Mouse (Mus musculus) heart, postnatal 4 days (tissue): Measurements from ENCODE around the gene Tspo2. TPM values are rescaled to one million over a fixed set of nuclear protein-coding genes. Genes with fewer than 3 reads are reported as not detected.

Experiments
- DNase-seq: peaks from one replicate; pipeline ENCODE4 v3.0.0; 2021
- total RNA-seq, 2 experiments: library from RNA; stranded (reverse); gene quantifications; 2 replicates each; pipeline ENCODE4 v1.2.3; 2021

The Tspo2 gene
- total RNA-seq, 2 experiments from 2014 or later: 0.36 to 0.47 TPM

DNA sequence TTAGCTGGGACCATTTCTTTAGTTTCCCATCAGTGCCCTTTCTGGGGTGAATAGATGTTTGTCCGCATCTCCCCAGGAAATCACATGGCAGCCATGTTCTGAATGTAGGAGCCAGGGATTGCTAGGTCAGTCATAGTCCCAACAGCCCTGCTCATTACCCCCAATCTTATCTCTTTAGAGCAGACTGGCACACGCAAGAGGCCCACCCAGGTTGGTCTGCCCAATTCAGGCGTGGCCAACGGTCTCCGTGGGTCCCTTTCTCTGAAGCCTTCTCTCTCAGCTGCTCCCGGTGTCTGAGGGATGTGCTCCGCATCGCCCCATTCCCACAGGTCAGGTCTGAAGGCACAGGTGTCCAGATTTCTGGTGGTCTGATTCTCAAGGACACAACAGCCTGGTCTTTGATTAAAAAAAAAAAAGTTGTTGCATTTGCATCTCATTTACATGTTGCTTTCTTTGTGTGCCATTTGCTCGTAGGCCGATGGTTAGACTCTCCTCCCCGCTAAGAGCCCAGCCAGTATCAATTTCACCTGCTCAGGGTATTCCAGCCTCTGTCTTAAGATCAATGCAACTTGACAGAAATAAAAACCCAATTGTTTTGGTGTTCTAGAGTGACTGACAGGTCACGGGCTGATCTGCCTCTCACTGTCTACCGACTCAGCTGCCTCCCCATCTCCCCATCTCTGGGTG is 513 bp downstream of the Tspo2 start:
- DNase-seq: no peak

DNA sequence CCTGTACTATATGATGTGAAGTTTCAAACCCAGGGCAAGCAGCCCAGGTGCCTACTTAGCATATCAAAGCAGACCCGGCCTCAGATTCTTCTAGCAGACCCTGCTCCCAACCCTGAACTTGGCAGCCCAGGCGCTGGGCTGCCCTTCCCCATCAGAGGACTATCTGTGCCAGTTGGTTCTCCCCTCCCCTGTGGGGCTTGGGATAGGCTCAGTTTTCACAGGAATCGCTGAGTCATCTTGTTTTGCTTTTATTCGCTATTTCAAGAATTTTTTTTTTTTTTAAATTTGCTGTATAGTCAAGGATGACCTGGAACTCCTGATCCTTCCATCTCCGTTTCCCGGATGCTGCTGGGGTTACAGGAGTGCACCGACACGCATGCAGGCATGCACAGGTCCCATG is 3.6 kb downstream of the Tspo2 start:
- no peak for DNase-seq

DNA sequence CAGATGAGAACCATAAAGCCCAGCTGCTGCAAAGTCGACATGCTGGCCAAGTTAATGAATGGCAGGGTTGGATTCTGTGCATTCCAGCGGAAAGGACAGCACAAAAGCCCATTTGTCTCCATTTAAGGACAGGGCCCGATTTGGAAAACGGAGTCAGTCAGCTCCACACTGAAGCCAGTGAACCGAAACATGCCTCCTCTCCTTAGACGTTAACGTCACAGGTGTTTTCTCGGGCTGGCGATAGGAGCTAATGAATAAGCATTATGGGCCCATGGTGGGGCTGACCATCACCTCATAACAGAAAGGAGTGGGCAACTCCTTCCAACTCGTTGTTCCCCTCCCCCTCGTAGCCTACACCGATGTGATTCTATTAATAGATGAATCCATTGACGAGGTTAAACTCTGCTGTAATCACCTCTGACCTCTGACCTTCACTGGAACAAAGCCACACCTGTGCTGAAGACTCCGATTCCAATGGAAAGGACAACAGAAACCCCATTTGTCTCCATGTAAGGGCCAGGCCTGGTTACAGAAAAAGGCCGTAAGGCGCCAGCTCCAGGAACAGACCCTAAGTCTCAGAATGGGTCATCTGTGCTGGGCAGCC is 7.7 kb downstream of the Tspo2 start:
- no peak for DNase-seq

DNA sequence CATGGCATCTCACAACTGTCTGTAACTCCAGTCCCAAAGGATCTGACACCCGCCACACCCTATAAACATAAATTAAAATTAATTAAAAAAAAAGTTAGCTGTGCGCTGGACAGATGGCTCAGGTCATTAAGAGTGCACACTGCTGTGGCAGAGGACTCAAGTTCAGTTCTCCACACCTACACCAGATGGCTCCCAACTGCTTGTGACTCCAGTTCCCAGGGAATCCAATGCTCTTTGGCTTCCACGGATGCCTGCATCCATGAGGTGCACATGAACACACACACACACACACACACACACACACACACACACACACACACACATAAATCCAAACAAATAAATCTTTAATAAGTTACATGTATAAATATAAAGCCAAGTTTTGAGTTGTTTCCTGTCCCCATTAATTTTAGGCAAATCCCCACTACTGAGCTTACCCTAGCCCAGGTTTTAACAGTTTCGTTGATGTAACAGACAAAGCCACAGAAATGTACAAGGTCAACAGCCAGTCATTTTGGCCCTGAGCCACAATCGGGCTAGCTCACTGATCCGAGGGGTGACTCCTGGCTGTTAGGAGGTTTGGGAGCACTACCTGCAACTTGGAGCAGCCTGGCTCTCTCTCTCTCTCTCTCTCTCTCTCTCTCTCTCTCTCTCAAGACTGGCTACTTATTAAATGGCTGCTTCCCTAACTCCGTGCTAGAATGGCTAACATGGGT is 8.4 kb downstream of the Tspo2 start:
- no peak for DNase-seq

DNA sequence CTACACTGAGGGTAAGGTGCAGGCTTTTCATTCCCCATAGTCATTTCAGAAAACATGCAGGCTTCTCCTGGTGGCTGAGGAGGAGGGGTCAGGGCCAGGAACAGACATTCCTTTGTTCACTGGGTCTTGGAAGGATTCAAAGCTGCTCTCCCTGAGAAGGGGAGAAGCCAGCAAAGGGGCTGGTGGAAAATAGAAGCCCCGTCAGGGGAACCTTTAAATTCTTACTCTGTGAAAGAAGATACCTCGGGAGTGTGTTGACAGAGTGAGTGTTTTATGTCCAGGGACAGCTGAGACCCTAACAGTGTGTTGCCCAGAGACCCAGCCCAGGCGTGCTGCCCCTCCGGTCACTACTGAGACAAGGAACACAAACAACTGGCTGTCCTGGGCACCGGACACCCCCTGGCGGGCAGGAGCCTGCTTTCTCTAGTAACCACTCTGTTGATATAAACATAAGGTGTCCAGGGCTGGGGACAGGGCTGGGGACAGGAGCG is 13.9 kb downstream of the Tspo2 start:
- DNase-seq: peak; percentile 74

DNA sequence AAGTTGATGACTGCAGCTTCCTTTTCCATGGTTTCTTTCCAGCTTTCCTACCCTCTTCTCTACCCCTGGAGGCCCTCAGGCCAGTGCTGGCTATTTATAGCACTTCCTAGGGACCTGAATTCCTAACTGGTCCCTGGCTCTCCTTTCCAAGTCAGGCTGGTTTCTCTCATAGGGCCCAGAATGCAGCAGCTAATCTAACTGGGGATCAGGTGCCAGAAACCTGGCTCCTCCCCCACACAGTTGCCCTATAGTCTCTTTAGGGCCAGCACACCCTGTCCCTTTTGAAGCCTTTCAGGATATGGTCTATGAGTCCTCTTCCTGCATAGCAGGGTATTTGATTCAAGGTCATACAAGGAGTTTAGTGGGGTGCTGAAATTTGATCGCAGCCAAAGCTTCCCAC is 14.8 kb downstream of the Tspo2 start:
- peak; percentile 65 for DNase-seq

DNA sequence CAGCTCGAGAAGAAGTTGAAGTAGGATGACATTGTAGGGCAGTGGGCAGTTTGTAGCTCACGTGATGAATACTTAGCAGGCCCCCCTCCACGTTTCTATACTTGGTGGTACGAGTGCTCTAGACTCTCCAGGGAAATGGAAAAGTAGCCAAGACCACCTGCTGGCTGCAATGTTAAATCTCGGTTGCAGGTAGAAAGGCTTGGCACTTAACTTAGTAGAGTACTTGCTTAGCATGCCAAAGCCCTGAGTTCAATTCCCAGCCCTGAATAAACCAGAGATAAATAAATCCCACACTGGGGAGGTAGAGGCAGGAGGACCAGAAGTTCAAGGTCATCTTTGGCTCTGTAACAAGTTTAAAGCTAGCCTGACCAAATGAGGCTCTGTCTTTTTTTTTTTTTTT is 16.8 kb downstream of the Tspo2 start:
- DNase-seq: no peak

DNA sequence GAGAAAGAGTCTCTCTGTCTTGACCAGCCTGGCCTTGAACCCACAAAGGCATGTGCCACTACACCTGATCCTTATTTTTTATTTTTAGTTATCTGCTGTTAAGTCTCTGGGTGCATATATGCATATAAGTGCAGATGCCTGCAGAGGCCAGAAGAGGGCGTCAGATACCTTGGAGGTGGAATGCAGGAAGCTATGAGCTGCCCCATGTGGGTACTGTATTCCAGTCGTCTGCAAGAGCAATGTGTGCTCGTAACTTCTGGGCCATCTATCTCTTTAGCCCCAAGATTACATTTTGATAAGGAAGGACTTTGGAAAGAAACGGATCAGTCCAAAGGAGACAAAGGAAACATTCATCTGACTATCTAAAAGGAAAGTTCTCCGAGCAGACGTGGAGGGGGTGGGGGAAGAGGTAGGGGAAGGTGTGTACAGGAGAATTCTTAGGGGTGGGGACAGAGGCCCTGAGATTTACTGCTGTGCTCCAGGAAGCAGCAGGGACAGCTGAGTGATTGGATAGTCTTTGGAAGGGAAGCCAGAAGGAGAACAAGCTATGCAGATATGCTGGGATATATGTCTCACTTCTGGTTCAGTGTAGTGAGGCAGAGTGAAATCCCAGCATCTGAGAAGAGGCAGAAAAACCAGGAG is 17.5 kb downstream of the Tspo2 start:
- DNase-seq: no peak

DNA sequence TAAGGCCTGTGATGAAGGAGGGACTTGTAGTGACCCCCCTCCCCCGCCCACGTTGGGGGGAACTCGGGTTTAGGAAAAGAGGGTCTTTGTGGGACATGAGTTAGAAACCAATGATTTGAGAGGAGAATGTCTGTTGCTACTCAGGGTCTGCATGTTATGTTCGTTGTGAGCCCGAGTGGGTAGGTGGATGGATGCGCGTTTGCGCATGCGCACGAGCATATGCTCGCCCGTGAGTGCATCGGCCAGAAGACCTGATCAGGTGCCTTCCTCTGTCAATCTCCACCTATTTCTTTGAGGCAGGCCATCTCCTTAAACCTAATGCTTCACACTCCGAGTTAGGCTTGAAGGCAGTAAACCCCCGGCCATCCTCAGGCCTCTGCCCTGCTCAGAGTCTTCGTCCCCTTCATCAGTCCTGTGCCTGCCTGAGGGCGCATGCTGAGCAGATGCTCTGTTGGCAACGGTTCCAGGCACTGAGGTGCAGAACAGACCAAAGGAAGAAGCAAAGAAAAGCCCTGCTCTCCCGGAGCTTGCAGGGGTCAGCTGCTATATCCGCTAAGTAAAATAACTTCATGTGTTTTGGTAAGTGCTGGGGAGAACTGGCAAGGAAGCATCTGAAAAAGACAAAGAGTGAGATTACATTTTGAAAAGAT is 18.2 kb downstream of the Tspo2 start:
- DNase-seq: no peak

DNA sequence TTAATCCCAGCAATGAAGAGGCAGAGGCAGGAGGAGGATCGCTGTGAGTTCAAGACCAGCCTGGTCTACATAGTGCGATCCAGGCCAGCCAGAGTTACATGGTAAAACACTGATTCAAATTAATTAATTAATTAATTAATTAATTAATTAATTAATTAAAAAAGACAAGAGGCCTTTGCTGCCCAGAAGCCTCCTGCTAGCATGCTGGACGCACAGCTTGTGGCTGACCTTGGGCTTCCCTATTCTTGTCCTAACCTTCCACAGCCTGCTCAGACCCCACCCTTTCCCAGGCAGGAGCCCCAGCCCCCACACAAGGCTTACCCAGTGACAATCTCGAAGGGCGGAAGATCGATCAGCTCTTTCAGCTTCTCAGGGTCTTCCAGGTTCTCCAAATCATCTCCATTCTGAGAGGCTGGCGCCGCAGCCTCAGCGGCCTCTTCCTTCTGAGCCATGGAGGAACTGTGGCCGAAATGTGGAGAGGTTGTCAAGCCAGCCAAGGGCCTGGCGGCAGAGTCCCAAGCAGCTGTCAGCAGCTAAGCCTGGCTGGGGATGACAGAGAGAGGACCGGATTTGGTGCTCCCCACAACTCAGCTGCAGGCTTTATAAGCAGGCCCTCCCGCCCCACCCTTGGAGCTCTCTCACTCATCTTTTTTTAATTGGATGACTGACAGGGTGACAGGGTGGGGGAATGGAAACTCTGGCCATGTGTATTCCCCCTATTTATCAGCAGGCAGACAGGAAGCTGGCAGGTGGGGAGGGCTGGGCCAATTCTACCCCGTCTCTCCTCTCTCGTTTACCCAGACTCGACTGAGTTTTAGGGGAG is 19.0 kb downstream of the Tspo2 start, which contains the start of gene Apobec2:
TSS of gene Apobec2 (minus strand) at position 773 of the 823 bp plus-strand sequence.
- peak; percentile 84 for DNase-seq

DNA sequence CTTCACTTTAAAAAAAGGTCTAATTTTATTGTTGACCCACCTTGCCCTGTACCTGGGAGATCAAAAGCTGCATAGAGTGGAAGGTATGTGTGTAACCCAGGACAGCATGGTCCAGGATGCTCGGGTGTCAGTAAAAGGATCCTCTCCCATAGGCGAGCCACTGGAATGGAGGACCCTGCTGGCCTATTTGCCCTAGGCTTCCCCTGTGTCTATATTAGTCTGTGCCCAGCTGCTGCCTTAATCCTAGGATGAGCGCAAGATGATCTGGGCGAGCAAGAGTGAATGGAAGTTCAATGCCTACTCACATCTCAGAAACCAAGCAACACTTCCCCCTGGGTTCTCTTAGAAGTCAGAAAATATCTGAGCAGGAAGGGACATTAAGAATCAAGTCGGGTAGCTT is 20.3 kb downstream of the Tspo2 start:
- no peak for DNase-seq

DNA sequence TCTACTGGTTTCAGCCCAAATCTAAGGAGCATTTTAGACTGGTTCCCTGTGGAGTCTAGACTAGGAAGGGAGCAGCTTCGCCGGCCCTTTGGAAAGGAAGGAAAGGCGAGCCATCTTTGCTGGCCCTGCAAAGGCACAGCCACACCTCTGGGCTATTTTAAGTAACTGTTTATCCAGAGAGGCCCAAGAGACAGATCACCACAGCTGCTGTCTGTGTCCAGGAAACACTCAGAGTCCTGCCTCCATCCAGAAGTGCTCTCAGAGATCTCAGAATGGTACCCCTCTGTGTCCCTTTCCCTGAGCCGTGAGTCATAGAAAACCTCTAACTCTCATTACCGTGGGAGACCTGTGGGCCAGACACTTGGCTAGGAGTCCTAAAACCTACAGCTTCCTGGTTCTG is 20.9 kb downstream of the Tspo2 start:
- peak; percentile 48 for DNase-seq

DNA sequence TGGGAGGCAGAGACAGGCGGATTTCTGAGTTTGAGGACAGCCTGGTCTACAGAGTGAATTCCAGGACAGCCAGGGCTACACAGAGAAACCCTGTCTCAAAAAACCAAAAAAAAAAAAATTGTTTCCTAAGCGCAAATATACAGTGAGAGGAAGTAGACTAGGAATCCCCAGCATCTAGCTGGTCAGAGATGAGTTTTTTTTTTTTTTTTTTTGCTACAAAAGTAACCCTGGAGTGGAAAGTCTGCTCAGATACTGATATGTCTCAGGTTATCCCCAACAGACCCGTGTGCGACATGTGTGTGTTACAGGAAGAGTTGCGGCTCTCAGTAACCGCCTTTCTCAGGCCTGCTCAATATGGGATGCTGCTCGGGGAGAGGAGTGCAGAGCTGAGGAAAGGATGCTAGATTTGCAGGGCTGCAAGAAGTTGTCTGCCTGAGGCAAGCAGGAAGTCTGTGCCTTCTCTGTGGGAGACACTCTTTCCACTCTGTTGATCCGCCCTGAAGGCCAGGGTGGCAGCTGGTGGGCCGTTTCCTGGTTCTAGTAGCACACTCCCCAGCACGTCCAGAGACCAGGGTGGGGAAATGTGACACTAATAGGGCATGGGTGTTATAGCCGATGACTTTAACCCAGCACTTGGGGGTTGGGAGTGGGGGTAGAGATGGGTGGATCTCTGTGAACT is 23.3 kb downstream of the Tspo2 start:
- DNase-seq: no peak

DNA sequence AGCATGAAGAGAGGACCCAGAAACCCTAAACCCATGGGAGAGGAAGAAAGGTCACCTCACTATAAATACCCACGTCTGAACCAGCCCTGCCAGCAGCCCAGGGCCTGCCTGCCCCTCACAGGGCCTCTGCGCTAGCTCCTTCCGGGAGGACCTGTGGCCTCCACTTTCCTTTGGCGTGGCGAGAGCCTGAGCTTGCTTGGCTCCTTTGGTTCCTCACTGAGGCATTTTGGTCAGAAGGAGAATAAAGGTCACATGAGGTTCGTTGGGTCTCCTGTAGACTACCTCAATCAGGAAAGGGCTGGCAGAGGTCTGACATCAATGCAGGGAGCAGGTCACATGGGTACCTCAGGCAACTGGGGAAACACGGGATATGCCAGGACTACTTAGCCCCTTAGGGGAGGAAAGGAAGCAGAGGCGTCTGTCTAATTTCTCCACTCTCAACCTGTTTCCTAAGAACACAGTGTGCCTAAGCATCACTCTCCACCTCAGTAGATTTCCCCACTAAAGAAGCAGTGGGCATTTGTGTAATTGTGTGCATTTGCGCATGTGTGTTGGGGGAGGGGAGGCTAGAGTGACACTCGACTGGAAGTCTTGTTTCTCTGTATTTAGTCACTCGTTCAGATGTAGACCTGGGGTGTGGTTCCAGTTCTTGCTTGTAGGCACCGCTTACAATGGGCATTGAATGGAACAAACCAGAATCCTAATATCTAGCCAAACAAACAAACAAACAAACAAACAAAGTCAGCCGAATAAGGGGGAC is 24.2 kb downstream of the Tspo2 start:
- peak; percentile 44 for DNase-seq

DNA sequence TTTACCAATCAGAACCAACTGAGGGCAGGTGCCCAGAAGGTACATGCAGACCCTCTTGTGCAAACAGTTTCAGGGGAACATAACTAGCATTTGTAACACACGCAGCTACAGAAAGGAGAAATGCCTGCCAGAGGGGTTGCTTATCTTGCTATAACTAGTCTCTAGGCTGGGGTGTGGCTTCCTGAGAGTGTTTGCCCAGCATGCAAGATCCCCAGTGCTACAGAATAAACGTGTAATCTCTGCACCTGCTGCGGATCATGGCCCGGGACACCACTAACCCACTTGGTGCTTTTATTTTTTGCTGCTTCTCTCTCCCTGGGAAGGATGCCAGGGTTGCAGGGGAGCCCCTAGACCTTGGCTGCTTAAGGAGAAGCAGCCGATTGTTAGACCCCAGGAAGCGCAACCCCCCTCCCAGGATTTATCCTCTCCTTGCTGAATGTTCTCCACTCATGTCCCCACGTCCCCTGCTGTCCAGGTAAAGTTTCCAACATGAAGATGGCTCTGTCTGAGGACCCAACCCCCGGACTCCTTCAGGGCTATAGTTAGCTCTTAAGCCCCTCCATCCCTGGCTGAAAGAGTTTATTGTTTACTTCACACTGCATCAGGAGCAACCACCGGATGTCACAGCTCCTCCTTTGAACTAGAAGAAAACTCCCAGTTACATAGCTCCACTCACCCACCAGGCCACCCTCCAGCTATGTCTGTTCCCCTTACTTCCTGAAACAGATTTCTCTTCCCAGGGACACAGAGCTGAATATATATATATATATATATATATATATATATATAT is 25.3 kb downstream of the Tspo2 start:
- DNase-seq: peak; percentile 48

DNA sequence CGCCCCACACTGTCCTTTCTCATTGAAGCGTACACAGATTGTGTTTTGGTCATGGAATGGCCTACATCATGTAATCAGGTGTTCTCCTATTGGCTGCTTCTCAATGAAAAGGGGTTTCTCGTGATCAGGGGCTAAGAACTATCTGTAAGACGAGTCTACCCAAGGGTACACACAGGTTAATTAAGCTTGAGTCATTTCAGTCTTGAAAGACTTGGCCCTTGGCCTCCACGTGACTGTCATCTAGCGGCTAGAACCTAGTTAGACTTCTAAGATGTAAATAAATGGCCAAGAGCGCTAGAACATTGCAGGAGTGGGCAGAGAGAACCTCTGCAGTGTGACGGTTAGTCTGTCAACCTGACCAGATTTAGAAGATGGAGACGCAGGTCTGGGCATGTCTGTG is 27.1 kb downstream of the Tspo2 start:
- DNase-seq: no peak

DNA sequence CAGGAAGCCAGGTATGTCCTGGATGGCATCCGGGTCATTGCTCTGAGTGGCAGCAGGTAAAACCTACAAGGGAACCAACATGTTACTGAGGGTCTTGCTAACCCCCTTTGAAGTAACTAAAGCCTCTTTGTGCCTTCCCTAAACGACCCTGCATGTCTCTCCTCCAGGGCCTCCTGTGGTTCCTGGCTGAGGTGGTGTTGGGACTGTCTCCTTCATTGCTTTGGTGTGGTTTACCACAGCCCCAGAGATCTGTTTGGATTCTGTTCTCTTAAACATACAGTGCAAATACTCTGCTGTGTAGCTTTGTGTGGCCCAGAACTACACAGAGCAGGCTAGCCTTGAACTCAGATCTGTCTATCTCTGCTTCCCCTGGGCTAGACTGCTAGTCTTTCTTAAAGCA is 31.8 kb downstream of the Tspo2 start:
- no peak for DNase-seq

DNA sequence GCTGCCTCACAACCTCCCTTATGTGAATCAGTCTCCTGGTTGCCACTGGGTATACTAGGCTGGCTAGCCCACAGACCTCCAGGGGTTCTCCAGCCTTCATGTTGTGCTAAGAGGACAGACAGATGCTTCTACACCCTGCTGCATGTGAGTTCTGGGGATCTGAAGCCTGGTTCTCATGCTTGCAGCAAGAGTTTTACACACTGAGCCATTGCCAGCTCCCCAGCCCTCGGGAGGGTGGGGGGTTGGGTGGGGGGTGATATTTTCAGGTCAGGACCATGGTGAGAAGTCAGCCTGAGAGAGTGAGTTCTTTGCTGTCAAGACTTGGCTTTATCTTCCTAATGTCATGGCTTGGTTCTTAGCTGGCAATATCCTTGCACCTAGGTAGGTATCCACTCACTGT is 32.5 kb downstream of the Tspo2 start:
- no peak for DNase-seq

DNA sequence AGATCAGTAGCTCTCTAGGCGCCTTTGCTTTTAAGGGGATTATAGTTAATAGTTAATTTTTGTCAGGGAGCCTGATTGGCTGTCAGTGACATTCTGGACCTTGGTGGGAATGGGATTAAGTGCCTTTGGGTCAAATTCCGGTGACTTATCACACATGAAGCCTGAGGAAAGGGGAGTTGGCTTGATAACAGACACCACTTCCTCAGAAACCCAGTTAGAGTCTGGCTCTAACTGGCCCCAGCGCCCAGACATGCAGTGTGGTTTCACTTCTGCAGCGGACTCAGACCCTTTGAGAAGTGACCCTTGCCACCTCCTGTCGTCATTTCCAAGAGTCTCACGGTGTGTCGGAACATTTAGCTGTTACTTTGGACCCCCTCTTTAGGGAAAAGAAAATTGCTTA is 33.1 kb downstream of the Tspo2 start:
- DNase-seq: no peak

DNA sequence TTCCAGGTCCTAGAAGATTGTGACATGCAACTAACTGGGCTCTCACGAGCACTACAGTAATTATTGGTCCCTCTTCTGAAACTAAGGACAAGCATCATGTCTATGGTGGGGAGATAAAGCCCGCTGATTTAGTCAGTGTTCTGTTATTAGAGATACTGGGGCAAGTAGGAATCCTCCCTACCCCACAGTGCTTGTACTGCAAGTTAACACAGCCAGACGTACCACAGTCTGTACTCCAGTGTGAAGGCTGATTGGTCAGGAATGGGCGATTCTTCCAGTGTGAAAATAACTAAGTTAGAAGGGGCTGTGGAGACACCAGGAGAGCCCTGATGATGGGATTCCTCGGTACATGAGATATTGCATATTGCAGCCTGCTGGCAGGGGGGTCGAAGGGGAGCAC is 33.8 kb downstream of the Tspo2 start:
- DNase-seq: no peak
